Mouse (Mus musculus): ENCODE data around the gene Zfp385b. TPM values are rescaled to one million over a fixed set of nuclear protein-coding genes. Genes with fewer than 3 reads are reported as not detected.
A peak's percentile ranks its signal among the peaks of the same experiment; 100 is the strongest.

The Zfp385b gene
- polyA plus RNA-seq, 1 experiment from 2014 or later: 3.1 TPM

DNA sequence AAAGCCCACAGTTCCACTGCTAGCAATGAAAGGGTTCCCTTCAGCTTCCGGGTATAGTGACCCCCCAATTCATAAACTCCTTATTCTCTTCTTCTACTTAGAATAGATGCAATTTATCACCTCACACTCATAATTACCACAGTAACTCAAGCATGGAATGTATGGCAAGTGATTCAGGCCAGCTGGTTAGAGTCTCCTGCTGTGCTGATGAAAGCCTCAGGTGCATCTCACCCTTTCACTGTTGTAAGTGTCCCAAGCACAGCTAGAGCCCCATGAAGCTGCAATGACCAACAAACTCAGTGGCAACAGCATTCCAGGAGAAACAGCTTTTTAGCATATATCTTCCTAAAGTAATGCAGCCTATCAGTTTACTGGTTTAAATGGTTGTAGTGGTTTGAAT is 235.9 kb downstream of the Zfp385b start:
- Histone ChIP-seq H3K4me2 (no peak overlapping the region), H3K27me3 (no peaks in the 10 kb centered on the region), H3K9me3 (replicated peaks) (no peaks in the 10 kb centered on the region), H3K4me1 (replicated peaks) (no peaks in the 10 kb centered on the region), H3K9ac (no peak overlapping the region), H3K36me3 (no peaks in the 10 kb centered on the region), H3K4me3 (replicated peaks) (no peak overlapping the region), H3K27ac (no peak overlapping the region)
- DNase-seq (no peak), ATAC-seq (ENCODE audit: low read depth) (no peak)
- 81% methylated on average over 1 of the region's 1 CpGs for WGBS (ENCODE audit: insufficient replicate concordance)

DNA sequence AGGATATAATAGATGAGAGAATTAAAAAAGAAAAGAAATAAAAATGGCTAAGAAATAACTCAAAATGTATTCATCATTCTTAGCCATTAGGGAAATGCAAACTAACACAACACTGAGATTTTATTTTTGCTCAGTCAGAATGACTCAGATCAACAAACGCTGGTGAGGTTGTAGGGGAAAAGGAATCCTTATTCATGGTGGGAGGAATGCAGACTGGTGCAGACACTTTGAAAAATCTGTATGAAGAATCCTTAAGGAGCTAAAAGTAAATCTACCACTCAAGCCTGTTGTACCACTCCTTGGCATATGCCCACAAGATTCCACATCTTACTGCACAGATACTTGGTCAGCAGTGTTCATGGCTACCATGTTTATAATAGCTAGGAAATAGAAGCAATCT is 242.9 kb downstream of the Zfp385b start:
- H3K4me2 ChIP-seq: no peak overlapping the region
- no peaks in the 10 kb centered on the region for H3K36me3 ChIP-seq
- H3K4me1 ChIP-seq (replicated peaks): no peaks in the 10 kb centered on the region
- H3K27ac ChIP-seq: no peak overlapping the region
- DNase-seq (no peak), ATAC-seq (ENCODE audit: low read depth) (no peak)
- H3K4me3 ChIP-seq (replicated peaks): no peak overlapping the region
- H3K9me3 ChIP-seq (replicated peaks): no peaks in the 10 kb centered on the region
- no peaks in the 10 kb centered on the region for H3K27me3 ChIP-seq
- H3K9ac ChIP-seq: no peak overlapping the region
- 57% methylated on average over 1 of the region's 1 CpGs for WGBS (ENCODE audit: insufficient replicate concordance)

DNA sequence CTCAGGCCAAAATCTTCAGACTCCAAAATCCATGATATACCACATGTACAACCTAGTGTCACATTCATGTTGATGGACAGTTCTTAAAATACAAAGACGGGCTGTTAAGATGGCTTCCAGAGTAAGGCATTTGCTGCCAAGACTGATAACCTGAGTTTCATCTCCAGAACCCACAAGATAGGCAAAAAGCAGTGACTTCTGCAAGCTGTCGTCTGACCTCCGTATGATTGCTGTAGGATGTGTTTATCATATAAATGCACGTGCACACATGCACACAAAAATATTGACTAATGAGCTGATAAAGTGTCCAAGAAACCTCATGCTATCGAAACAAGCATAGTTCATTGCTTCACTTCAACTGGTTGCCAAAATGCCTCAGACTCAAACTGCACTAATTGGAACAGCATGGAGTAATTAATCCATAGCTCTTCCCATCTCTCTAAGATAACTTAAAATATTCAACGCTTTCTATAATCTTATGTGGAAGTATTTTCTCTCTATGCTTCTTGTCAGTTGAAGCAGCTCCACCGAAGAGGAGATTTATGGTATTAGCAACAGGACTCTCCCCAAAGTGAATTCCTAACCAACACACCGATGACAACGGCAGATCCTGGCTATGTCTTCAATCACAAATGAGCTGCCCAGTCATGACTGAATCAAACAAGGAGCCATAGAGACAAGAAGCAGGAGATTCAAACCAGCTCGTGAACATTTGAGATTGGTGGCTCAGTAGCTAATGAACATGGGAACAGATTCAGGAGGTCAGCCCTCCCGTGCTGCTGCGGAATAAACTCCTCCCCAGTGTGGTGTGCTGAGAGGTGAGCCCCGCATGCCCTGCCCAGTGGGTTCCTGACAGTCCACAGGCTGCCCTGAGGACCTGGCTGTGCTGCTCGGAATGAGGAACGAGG is 251.7 kb downstream of the Zfp385b start:
- no peak overlapping the region for H3K4me3 ChIP-seq (replicated peaks)
- ATAC-seq (ENCODE audit: low read depth): peak; percentile 31; the same call in 1 of the 2 replicates
- DNase-seq: no peak
- H3K4me1 ChIP-seq (replicated peaks): 0 out of 2 replicates have a peak, but pooled peaks cover 9% of the 10 kb centered on the region
- H3K4me2 ChIP-seq: no peak overlapping the region
- H3K9me3 ChIP-seq (replicated peaks): no peaks in the 10 kb centered on the region
- H3K9ac ChIP-seq: no peak overlapping the region
- H3K27ac ChIP-seq: no peak overlapping the region
- 52% methylated on average over 15 of the region's 15 CpGs for WGBS (ENCODE audit: insufficient replicate concordance)
- no peaks in the 10 kb centered on the region for H3K27me3 ChIP-seq
- no peaks in the 10 kb centered on the region for H3K36me3 ChIP-seq

DNA sequence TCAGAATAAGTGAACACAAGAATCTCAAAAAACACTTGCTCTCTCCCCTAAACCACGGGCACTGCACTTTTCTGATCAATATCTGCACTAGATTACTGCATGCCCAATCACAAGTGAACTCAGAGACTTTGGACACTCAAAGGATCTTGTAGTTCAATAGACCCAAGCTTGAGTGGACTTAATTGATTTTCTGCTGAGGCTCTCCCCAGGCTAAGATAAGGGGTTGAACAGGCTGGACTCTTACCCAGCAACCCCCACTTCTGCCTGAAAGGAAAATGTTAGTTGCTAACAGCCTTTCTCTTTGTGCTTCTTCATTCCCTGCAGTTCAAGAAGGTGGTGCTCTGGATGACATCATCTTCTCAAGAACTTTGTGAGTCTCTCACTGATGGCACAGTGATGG is 255.7 kb downstream of the Zfp385b start:
- no peaks in the 10 kb centered on the region for H3K36me3 ChIP-seq
- H3K9me3 ChIP-seq (replicated peaks): no peaks in the 10 kb centered on the region
- H3K4me3 ChIP-seq (replicated peaks): no peak overlapping the region
- H3K4me2 ChIP-seq: no peak overlapping the region
- no peak overlapping the region for H3K9ac ChIP-seq
- 0 out of 2 replicates have a peak, but pooled peaks cover 9% of the 10 kb centered on the region for H3K4me1 ChIP-seq (replicated peaks)
- ATAC-seq (ENCODE audit: low read depth) (no peak), DNase-seq (no peak)
- 11% methylated on average over 1 of the region's 1 CpGs for WGBS (ENCODE audit: insufficient replicate concordance)
- no peaks in the 10 kb centered on the region for H3K27me3 ChIP-seq
- H3K27ac ChIP-seq: no peak overlapping the region

DNA sequence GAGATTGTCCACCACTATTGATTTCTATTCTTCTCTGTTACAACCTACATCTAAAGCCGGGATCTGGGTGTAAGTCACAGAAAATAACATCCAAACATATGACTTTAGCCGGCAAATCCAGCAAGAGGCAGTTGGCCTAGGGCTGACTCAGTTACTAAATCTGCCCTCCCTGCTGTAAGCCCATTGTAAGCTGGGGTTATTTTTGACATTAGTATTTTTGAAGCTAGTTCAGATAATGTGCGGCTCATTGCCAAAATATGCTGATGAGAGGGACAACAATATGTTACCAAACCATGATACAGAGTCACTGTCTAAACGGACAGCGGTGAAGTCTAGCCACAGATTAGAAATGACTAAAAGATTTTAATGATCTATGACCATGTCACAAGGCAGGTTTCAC is 257.5 kb downstream of the Zfp385b start:
- no peak for ATAC-seq (ENCODE audit: low read depth)
- Histone ChIP-seq H3K27me3 (no peaks in the 10 kb centered on the region), H3K9ac (no peak overlapping the region), H3K36me3 (no peaks in the 10 kb centered on the region), H3K27ac (no peak overlapping the region), H3K4me1 (replicated peaks) (no peaks in the 10 kb centered on the region), H3K9me3 (replicated peaks) (no peaks in the 10 kb centered on the region), H3K4me3 (replicated peaks) (no peak overlapping the region), H3K4me2 (no peak overlapping the region)
- WGBS (ENCODE audit: insufficient replicate concordance): 81% methylated on average over 5 of the region's 5 CpGs
- DNase-seq: no peak

DNA sequence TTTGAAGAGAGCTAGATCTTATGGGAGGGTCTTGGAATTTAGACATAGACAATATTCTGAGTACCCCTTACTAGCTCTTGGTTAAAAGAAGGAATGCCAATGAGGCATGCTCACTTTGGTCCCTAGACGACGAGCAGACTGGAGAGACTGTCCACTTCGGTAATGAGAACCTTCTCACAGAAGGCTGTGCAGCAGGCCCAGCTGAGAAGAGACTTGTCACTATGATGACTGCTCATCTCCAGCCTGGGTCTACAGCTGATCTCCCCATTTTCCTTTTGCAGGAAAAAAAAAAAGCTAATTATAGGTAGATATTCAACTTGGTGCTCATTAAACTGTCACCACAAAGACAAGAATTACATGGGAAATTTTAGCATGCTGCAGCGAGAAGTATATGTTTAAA is 262.5 kb downstream of the Zfp385b start:
- no peak overlapping the region for H3K4me3 ChIP-seq (replicated peaks)
- ATAC-seq (ENCODE audit: low read depth) (no peak), DNase-seq (no peak)
- WGBS (ENCODE audit: insufficient replicate concordance): 81% methylated on average over 4 of the region's 4 CpGs
- no peaks in the 10 kb centered on the region for H3K9me3 ChIP-seq (replicated peaks)
- H3K4me2 ChIP-seq: no peak overlapping the region
- no peak overlapping the region for H3K27ac ChIP-seq
- H3K4me1 ChIP-seq (replicated peaks): no peaks in the 10 kb centered on the region
- no peaks in the 10 kb centered on the region for H3K27me3 ChIP-seq
- no peak overlapping the region for H3K9ac ChIP-seq
- H3K36me3 ChIP-seq: no peaks in the 10 kb centered on the region

DNA sequence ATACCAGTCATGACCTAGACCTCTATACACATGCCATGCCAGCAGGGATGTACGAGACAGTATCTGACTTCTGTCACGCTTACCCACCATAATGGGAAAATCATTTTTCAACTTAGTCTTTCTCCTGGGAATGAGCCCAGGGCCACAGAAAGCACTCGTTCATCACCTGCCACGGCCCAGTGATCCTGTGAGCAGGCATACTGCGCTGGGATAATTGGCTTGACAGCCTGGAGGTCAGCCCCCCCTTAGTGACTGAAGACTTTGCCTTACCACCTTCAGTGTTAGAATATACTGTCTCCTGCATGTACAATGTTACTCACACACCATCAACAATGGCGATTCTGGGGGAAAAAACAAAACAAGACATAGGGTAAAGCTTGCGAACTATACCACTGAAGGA is 263.5 kb downstream of the Zfp385b start:
- Histone ChIP-seq H3K9me3 (replicated peaks) (no peaks in the 10 kb centered on the region), H3K4me3 (replicated peaks) (no peak overlapping the region), H3K4me2 (no peak overlapping the region), H3K4me1 (replicated peaks) (no peaks in the 10 kb centered on the region), H3K9ac (no peak overlapping the region), H3K27me3 (no peaks in the 10 kb centered on the region), H3K27ac (no peak overlapping the region), H3K36me3 (no peaks in the 10 kb centered on the region)
- DNase-seq (no peak), ATAC-seq (ENCODE audit: low read depth) (no peak)
- 75% methylated on average over 7 of the region's 7 CpGs for WGBS (ENCODE audit: insufficient replicate concordance)

DNA sequence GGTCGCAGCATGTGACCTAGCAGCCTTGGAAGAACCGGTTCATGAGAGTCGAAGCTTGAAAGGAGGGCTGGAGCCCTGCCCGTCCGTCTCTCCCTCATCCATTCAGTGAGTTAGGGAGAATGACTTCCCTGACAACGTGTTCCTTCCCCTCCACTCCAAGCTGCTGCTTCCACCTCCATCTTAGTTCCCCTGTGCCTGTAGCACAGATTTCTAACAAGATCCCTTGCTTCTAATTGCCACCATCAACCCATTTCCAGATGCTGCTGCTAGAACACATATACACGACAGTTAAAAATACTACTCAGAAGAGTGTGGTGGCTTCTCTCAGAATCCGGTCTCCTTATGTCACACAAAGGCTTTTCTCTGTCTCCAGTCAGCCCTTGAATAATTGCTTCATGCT is 266.8 kb downstream of the Zfp385b start:
- no peaks in the 10 kb centered on the region for H3K4me1 ChIP-seq (replicated peaks)
- ATAC-seq (ENCODE audit: low read depth): no peak

DNA sequence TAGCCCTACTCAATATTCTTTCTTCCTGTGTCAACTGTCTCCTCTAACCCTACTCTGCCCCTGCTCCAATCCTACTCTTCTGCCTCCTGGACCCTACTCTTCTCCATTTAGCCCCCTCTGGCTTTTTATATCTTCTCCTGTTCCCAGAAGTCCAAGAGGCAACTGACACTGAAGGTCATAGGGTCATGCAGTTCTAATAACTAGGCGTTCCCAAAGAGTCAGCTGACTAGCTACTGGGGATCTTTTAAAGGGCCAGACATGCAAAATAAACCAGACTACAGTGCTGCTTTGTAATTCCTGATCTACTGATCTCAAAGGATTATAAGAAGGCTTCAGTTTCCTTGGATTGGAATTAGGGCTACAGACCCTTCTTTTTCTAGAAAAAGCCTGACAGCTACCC is 276.1 kb downstream of the Zfp385b start:
- H3K4me3 ChIP-seq (replicated peaks): no peak overlapping the region
- no peaks in the 10 kb centered on the region for H3K27me3 ChIP-seq
- peak overlapping the region; percentile 81 for H3K27ac ChIP-seq
- no peak overlapping the region for H3K4me2 ChIP-seq
- ATAC-seq (ENCODE audit: low read depth): 0 out of 2 replicates have a peak, but pooled peaks have one; percentile 30
- DNase-seq: no peak
- no peak overlapping the region for H3K9ac ChIP-seq
- no peaks in the 10 kb centered on the region for H3K36me3 ChIP-seq
- WGBS (ENCODE audit: insufficient replicate concordance): 34% methylated on average over 1 of the region's 1 CpGs
- H3K9me3 ChIP-seq (replicated peaks): no peaks in the 10 kb centered on the region
- peaks cover 32% of the 10 kb centered on the region for H3K4me1 ChIP-seq (replicated peaks)

More for the DNA sequence above, 266.8 kb downstream of the Zfp385b start:
- no peak overlapping the region for H3K4me2 ChIP-seq
- H3K27me3 ChIP-seq: no peaks in the 10 kb centered on the region
- H3K4me3 ChIP-seq (replicated peaks): no peak overlapping the region
- H3K27ac ChIP-seq: no peak overlapping the region
- H3K9ac ChIP-seq: no peak overlapping the region
- no peaks in the 10 kb centered on the region for H3K9me3 ChIP-seq (replicated peaks)
- H3K36me3 ChIP-seq: no peaks in the 10 kb centered on the region
- DNase-seq: no peak
- WGBS (ENCODE audit: insufficient replicate concordance): 65% methylated on average over 8 of the region's 8 CpGs

DNA sequence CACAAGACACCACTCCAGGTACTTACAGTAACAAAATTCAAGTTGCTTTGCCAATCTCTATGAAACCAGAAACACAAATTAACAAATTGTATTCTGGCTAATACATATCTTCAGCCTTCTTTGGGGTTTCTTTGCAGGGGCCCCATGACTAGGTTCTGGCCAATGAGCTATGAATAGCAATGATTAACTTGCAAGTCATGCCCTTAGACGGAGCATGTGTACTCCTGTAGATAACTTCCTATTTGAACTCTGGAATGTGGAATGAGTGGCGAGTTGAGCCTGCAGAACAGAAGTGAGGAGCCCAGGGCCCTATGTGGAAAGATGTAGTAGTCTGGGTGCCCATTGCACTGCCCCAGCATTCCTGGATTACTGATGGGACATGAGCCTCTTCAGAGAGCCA is 276.8 kb downstream of the Zfp385b start:
- Histone ChIP-seq H3K4me1 (replicated peaks) (peaks cover 32% of the 10 kb centered on the region), H3K4me3 (replicated peaks) (no peak overlapping the region), H3K27me3 (no peaks in the 10 kb centered on the region), H3K9ac (no peak overlapping the region), H3K36me3 (no peaks in the 10 kb centered on the region), H3K9me3 (replicated peaks) (no peaks in the 10 kb centered on the region), H3K4me2 (peak overlapping the region; percentile 41), H3K27ac (peak overlapping the region; percentile 81)
- DNase-seq: peak; percentile 27
- WGBS (ENCODE audit: insufficient replicate concordance): 12% methylated on average over 2 of the region's 2 CpGs
- peak; percentile 97 for ATAC-seq (ENCODE audit: low read depth)

DNA sequence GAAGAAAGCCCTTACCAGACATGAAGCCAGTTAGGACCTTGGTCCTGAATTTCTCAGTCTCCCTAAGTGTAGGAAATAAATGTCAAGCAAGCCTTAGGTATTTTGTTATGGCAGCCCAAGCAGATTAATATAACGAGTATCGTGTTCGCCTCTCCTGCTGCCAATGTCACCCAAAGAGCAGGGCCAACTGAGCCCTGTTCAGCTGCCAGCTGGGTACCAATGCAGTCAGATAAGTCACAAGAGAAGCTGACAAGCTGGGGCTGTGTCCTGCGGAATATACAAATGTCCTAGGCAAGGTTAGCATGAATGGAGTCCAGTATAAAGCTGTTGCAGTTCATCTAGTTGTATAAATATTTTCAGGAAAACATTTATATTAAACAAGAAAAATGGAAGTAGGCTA is 277.8 kb downstream of the Zfp385b start:
- no peak for DNase-seq
- Histone ChIP-seq H3K27ac (peak overlapping the region; percentile 63), H3K27me3 (no peaks in the 10 kb centered on the region), H3K9ac (no peak overlapping the region), H3K4me3 (replicated peaks) (no peak overlapping the region), H3K4me1 (replicated peaks) (peaks cover 32% of the 10 kb centered on the region), H3K9me3 (replicated peaks) (no peaks in the 10 kb centered on the region), H3K36me3 (no peaks in the 10 kb centered on the region), H3K4me2 (no peak overlapping the region)
- ATAC-seq (ENCODE audit: low read depth): no peak
- 87% methylated on average over 4 of the region's 4 CpGs for whole genome bisulfite sequencing (ENCODE audit: insufficient replicate concordance)

DNA sequence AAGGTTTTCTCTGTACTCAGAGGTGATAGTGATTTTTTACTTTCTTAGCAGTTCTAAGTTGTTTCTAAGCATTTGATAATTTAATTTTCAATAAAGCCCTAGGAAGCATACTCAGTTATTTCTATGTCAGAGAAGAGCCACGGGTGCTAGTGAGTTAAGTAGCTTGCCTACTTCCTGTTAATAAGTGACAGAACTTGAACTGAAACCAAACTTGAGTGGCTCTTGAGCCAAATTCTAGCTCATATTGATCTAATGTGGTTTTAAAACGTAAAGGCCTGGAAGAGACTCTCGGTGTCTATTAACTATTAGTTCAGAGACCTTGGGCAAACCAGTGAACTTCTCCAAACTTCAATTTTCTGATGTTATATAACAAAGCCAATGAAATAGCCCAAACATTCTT is 278.6 kb downstream of the Zfp385b start:
- Histone ChIP-seq H3K9me3 (replicated peaks) (no peaks in the 10 kb centered on the region), H3K4me3 (replicated peaks) (no peak overlapping the region), H3K4me2 (no peak overlapping the region), H3K4me1 (replicated peaks) (peaks cover 32% of the 10 kb centered on the region), H3K36me3 (no peaks in the 10 kb centered on the region), H3K9ac (no peak overlapping the region), H3K27me3 (no peaks in the 10 kb centered on the region), H3K27ac (0 out of 2 replicates have a peak overlapping the region, but pooled peaks have one; percentile 63)
- 55% methylated on average over 3 of the region's 3 CpGs for WGBS (ENCODE audit: insufficient replicate concordance)
- DNase-seq (no peak), ATAC-seq (ENCODE audit: low read depth) (no peak)
